Mouse (Mus musculus) spleen, adult 18-20 months (tissue): ENCODE results near the gene Timm9.
"Not testable (repeated sequence)": the region's sequence is repeated elsewhere in the genome, so short reads cannot be mapped to it uniquely, and the experiment has no call there.

Experiments
- DNase-seq, 2 experiments: peaks; one replicate each; pipeline ENCODE4 v3.0.0; 2022; ENCODE audit warnings: mixed read lengths in 2 of 2

The Timm9 gene

GRCm38 (mm10) chr12:71104275-71104674 is 32.2 kb downstream of the Timm9 start:
- not testable (repeated sequence) for DNase-seq

- DNase-seq: no peak
Measured at GRCm38 (mm10) chr12:71086331-71086730, 50.2 kb downstream of the Timm9 start.
